Mouse (Mus musculus): ENCODE measurements around the gene B4galnt2. TPM values are rescaled to one million over a fixed set of nuclear protein-coding genes. Genes with fewer than 3 reads are reported as not detected.

Gene B4galnt2
- polyA plus RNA-seq, 1 experiment from 2014 or later, result not detected

DNA sequence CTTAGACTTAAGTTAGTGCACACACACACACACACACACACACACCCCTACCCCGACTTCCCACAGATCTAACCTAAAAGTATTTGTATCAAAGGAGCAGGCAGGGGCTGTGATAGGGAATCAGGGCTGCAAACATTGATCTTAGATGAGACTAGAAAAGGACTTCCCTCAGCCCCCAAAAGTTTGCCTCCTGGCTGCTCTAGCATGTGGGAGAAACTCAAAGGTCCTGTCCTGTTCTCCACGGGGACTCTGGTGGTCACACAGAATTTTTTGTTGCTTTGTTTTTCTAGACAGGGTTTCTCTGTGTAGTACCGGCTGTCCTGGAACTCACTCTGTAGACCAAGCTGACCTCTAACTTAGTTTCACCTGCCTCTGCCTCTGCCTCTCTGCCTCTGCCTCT lies 89.1 kb downstream of the B4galnt2 start:
- Histone ChIP-seq H3K4me2 (ENCODE audit: low read length) (no peak overlapping the region), H3K27ac (ENCODE audit: low read depth, low read length) (no peak overlapping the region), H3K4me3 (ENCODE audit: low read length) (no peak overlapping the region), H3K36me3 (ENCODE audit: control insufficient read depth, insufficient read depth, low read length) (no peaks in the 10 kb centered on the region), H3K4me1 (ENCODE audit: control insufficient read depth, insufficient read depth, low read depth, low read length) (peaks cover 15% of the 10 kb centered on the region), H3K9me3 (ENCODE audit: control insufficient read depth, low read length) (no peaks in the 10 kb centered on the region), H3K27me3 (replicated peaks; ENCODE audit: control insufficient read depth, insufficient read depth, low read length) (peaks cover 41% of the 10 kb centered on the region), H3K9ac (ENCODE audit: low read depth, low read length) (no peak overlapping the region)
- 50% methylated on average over 3 of the region's 3 CpGs for WGBS
- ATAC-seq, result no peak

- H3K27ac ChIP-seq (ENCODE audit: low read depth, low read length), result no peak overlapping the region
- H3K4me3 ChIP-seq (ENCODE audit: low read length), result peak overlapping the region; percentile 80
- peaks cover 36% of the 10 kb centered on the region for H3K27me3 ChIP-seq (replicated peaks; ENCODE audit: control insufficient read depth, insufficient read depth, low read length)
- H3K9ac ChIP-seq (ENCODE audit: low read depth, low read length), result peak overlapping the region; percentile 79
- WGBS, result 3% methylated on average over 11 of the region's 11 CpGs
- ATAC-seq, result peak; percentile 29; the same call in 1 of the 2 replicates
- H3K9me3 ChIP-seq (ENCODE audit: control insufficient read depth, low read length), result no peaks in the 10 kb centered on the region
- H3K4me1 ChIP-seq (ENCODE audit: control insufficient read depth, insufficient read depth, low read depth, low read length), result peaks cover 10% of the 10 kb centered on the region
- peak overlapping the region; percentile 100 for H3K4me2 ChIP-seq (ENCODE audit: low read length)
- no peaks in the 10 kb centered on the region for H3K36me3 ChIP-seq (ENCODE audit: control insufficient read depth, insufficient read depth, low read length)
Observed at GRCm38 (mm10) chr11:95824877-95825243, 89.8 kb downstream of the B4galnt2 start.

- H3K9ac ChIP-seq (ENCODE audit: low read depth, low read length), result peak within 1 kb of the TSS; percentile 79
- under 1% methylated on average over 43 of the region's 78 CpGs for WGBS
- peaks cover 10% of the 10 kb centered on the region for H3K4me1 ChIP-seq (ENCODE audit: control insufficient read depth, insufficient read depth, low read depth, low read length)
- peak within 1 kb of the TSS; percentile 100 for H3K4me2 ChIP-seq (ENCODE audit: low read length)
- no peaks in the 10 kb centered on the region for H3K9me3 ChIP-seq (ENCODE audit: control insufficient read depth, low read length)
- peaks cover 31% of the 10 kb centered on the region for H3K27me3 ChIP-seq (replicated peaks; ENCODE audit: control insufficient read depth, insufficient read depth, low read length)
- H3K4me3 ChIP-seq (ENCODE audit: low read length), result peak within 1 kb of the TSS; percentile 80
- no peak within 1 kb of the TSS for H3K27ac ChIP-seq (ENCODE audit: low read depth, low read length)
- ATAC-seq, result peak; percentile 99
- no peaks in the 10 kb centered on the region for H3K36me3 ChIP-seq (ENCODE audit: control insufficient read depth, insufficient read depth, low read length)
Observed at GRCm38 (mm10) chr11:95824071-95824876, 90.4 kb downstream of the B4galnt2 start, which contains the start of gene Phospho1. TSS of gene Phospho1 (plus strand) at chr11:95824499.

- H3K27me3 ChIP-seq (replicated peaks; ENCODE audit: control insufficient read depth, insufficient read depth, low read length), result peaks cover 17% of the 10 kb centered on the region
- 96% methylated on average over 4 of the region's 4 CpGs for WGBS
- H3K4me2 ChIP-seq (ENCODE audit: low read length), result no peak overlapping the region
- H3K9ac ChIP-seq (ENCODE audit: low read depth, low read length), result no peak overlapping the region
- H3K9me3 ChIP-seq (ENCODE audit: control insufficient read depth, low read length), result no peaks in the 10 kb centered on the region
- ATAC-seq, result no peak
- peaks cover 10% of the 10 kb centered on the region for H3K4me1 ChIP-seq (ENCODE audit: control insufficient read depth, insufficient read depth, low read depth, low read length)
- H3K36me3 ChIP-seq (ENCODE audit: control insufficient read depth, insufficient read depth, low read length), result no peaks in the 10 kb centered on the region
- H3K27ac ChIP-seq (ENCODE audit: low read depth, low read length), result no peak overlapping the region
- no peak overlapping the region for H3K4me3 ChIP-seq (ENCODE audit: low read length)
Observed at GRCm38 (mm10) chr11:95822437-95822836, 92.3 kb downstream of the B4galnt2 start.

- Histone ChIP-seq H3K27ac (ENCODE audit: low read depth, low read length) (no peak overlapping the region), H3K4me1 (ENCODE audit: control insufficient read depth, insufficient read depth, low read depth, low read length) (peaks cover 10% of the 10 kb centered on the region), H3K4me2 (ENCODE audit: low read length) (no peak overlapping the region), H3K9ac (ENCODE audit: low read depth, low read length) (no peak overlapping the region), H3K9me3 (ENCODE audit: control insufficient read depth, low read length) (no peaks in the 10 kb centered on the region), H3K36me3 (ENCODE audit: control insufficient read depth, insufficient read depth, low read length) (no peaks in the 10 kb centered on the region), H3K4me3 (ENCODE audit: low read length) (no peak overlapping the region), H3K27me3 (replicated peaks; ENCODE audit: control insufficient read depth, insufficient read depth, low read length) (peaks cover 11% of the 10 kb centered on the region)
- 95% methylated on average over 3 of the region's 3 CpGs for WGBS
- no peak for ATAC-seq
Observed at GRCm38 (mm10) chr11:95821511-95821910, 93.2 kb downstream of the B4galnt2 start.

GRCm38 (mm10) chr11:95819138-95819537 lies 95.6 kb downstream of the B4galnt2 start:
- Histone ChIP-seq H3K9ac (ENCODE audit: low read depth, low read length) (no peak overlapping the region), H3K4me2 (ENCODE audit: low read length) (no peak overlapping the region), H3K27ac (ENCODE audit: low read depth, low read length) (no peak overlapping the region), H3K4me1 (ENCODE audit: control insufficient read depth, insufficient read depth, low read depth, low read length) (peaks cover 3% of the 10 kb centered on the region; the same call in 1 of the 2 replicates), H3K36me3 (ENCODE audit: control insufficient read depth, insufficient read depth, low read length) (no peaks in the 10 kb centered on the region), H3K9me3 (ENCODE audit: control insufficient read depth, low read length) (no peaks in the 10 kb centered on the region), H3K4me3 (ENCODE audit: low read length) (no peak overlapping the region), H3K27me3 (replicated peaks; ENCODE audit: control insufficient read depth, insufficient read depth, low read length) (no peaks in the 10 kb centered on the region; the same call in none of the 2 replicates)
- WGBS, result 89% methylated on average over 8 of the region's 8 CpGs
- no peak for ATAC-seq

Small RNAs within 50 kb of the gene (microRNA-seq; reads per million reads assigned to microRNA genes)
- not detected for gene Mir3063

Other genes starting within 250 kb of the B4galnt2 start
- gene Phb, start 247.9 kb downstream of the B4galnt2 start, polyA plus RNA-seq (2015; fragmentation: Nextera tagmentation; extraction: Ambion mirVana), result 189 and 198 TPM in 2 replicates
- gene Zfp652, start 202.2 kb downstream of the B4galnt2 start, polyA plus RNA-seq (2015; fragmentation: Nextera tagmentation; extraction: Ambion mirVana), result 21.7 and 23.2 TPM in 2 replicates
- 0.95 and 1.2 TPM in 2 replicates for gene B130006D01Rik, start 191.3 kb downstream of the B4galnt2 start, polyA plus RNA-seq (2015; fragmentation: Nextera tagmentation; extraction: Ambion mirVana)
- 0.54 TPM in 1 of 2 replicates, not detected in the other for gene Phospho1, start 90.4 kb downstream of the B4galnt2 start, polyA plus RNA-seq (2015; fragmentation: Nextera tagmentation; extraction: Ambion mirVana)
- gene Gngt2, start 77.7 kb downstream of the B4galnt2 start, polyA plus RNA-seq (2015; fragmentation: Nextera tagmentation; extraction: Ambion mirVana), result 3.7 and 3.9 TPM in 2 replicates
- 2.4 and 2.6 TPM in 2 replicates for gene Abi3, start 72.4 kb downstream of the B4galnt2 start, polyA plus RNA-seq (2015; fragmentation: Nextera tagmentation; extraction: Ambion mirVana)
- 6.1 and 11.3 TPM in 2 replicates for gene Igf2bp1, start 91.0 kb upstream of the B4galnt2 start, polyA plus RNA-seq (2015; fragmentation: Nextera tagmentation; extraction: Ambion mirVana)
- not detected in 2 replicates for gene Gip, start 109.7 kb upstream of the B4galnt2 start, polyA plus RNA-seq (2015; fragmentation: Nextera tagmentation; extraction: Ambion mirVana)
- gene Snf8, start 120.0 kb upstream of the B4galnt2 start, polyA plus RNA-seq (2015; fragmentation: Nextera tagmentation; extraction: Ambion mirVana), result 120 and 132 TPM in 2 replicates
- gene Ube2z, start 150.5 kb upstream of the B4galnt2 start, polyA plus RNA-seq (2015; fragmentation: Nextera tagmentation; extraction: Ambion mirVana), result 37.5 and 38.4 TPM in 2 replicates
- 787 and 865 TPM in 2 replicates for gene Atp5g1, start 160.8 kb upstream of the B4galnt2 start, polyA plus RNA-seq (2015; fragmentation: Nextera tagmentation; extraction: Ambion mirVana)
- gene Calcoco2, start 197.1 kb upstream of the B4galnt2 start, polyA plus RNA-seq (2015; fragmentation: Nextera tagmentation; extraction: Ambion mirVana), result not detected in 2 replicates
- gene Ttll6, start 218.9 kb upstream of the B4galnt2 start, polyA plus RNA-seq (2015; fragmentation: Nextera tagmentation; extraction: Ambion mirVana), result 0.27 and 0.36 TPM in 2 replicates

All from hindbrain, embryonic 16.5 days (tissue).